Mouse (Mus musculus): ENCODE results near the gene Zfhx3.

Zfhx3 gene

DNA sequence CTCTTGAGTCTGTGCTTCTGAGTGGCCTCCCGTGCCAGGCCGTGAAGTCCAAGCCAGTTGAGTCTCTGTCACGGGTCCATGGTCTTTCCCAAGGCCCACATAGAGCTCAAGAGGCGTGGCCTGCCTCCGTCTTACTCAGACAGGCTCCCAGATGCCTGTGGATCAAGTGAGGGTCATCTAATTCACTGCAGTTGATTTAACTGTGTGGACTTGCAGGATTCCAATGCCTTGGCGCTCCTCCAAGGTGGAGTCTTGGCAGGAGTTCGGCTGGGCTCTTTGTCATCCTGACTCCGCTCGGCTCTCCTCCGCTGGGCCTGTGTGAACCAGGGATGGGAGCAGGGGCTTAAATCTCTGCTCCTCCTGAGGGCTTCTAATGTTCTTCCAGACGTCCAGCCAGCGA lies 855.6 kb downstream of the Zfhx3 start:
- DNase-seq (ENCODE audit: low spot score): no peak

DNA sequence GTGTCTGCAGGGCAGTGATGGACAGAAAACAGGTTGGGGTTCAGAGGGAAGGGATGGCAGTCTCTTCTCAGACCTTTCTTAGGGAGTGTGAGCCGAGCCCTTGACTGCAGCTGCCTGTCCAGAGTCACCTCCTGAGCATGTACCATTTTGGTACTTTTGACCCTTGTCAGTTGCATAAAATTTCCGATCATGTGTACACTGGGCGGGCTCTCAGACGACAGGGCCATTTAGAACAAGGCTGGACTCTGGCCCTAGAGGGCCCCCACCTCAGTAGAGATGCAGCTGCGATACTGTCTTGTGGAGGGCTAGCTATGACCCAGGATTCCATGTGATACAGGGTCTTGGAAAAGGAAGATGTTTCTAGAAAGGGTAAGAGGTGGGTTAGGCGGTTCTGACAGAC lies 856.8 kb downstream of the Zfhx3 start:
- DNase-seq (ENCODE audit: low spot score): no peak

GRCm38 (mm10) chr8:108800357-108800756 lies 857.9 kb downstream of the Zfhx3 start:
- DNase-seq (ENCODE audit: low spot score): no peak

- no peak for DNase-seq (ENCODE audit: low spot score)
Measured at GRCm38 (mm10) chr8:108803017-108803416, 860.6 kb downstream of the Zfhx3 start.

- DNase-seq (ENCODE audit: low spot score): no peak
Measured at GRCm38 (mm10) chr8:108811694-108812093, 869.2 kb downstream of the Zfhx3 start.

- no peak for DNase-seq (ENCODE audit: low spot score)
Measured at GRCm38 (mm10) chr8:108813375-108813774, 870.9 kb downstream of the Zfhx3 start.

DNA sequence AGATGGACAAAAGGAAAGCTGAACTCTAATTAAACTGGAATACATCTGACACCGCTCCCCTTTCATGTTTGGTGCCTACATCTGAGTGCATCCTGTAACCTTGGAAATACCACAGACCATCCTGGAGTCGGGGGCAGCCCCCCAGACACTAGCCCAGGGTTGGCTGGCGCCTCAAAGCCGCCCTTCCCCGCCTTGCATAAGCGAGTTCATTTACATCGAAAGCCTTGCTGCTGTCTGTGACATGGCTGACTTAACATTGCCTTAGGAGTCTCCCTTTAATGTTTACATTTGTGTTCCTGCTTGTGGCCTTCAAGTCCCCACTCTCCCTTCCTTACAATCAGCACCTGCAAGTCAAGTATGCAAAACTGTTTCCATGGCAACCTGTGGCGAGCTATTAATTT lies 876.8 kb downstream of the Zfhx3 start:
- no peak for DNase-seq (ENCODE audit: low spot score)

DNA sequence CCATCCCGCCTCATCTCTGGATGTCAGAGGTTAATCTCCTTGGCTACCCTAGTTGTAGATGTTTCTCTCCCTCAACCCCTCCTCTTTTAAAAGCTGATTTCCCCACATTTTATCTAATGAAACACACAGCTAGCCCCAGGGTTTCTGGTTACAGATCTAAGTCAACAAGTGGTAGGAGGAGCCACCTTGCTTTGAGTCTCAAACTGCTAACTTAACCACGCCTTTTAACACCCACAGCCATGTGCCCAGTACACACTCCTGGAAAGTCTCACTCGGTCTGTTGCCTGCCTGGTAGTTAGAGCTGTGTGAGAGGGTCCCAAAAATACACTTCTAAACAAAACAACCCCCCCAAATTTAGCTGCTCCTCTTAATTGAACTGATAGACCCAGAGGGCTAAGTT lies 877.4 kb downstream of the Zfhx3 start:
- no peak for DNase-seq (ENCODE audit: low spot score)

GRCm38 (mm10) chr8:108820634-108821033 lies 878.2 kb downstream of the Zfhx3 start:
- peak; percentile 20 for DNase-seq (ENCODE audit: low spot score)

DNA sequence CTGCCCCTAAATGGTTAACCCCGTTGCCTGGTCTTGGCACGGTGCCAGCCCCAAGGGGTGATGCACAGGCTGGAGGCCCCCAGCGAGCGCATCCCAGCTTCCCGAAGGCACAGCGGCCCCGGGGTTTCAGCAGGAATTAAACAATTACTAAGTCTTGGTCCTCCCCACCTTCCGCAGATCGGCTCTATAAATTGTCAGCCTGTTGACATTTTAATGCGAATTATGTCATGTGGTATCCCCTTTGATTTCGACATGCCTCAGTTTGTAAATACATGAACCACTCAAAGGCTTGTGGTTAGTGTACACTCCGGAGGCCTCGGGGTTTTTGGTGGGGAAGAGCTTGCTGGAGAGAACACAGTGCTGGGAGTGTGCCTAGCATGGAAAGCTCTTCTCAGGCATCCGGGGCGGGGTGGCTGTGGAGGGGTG lies 880.4 kb downstream of the Zfhx3 start:
- peak; percentile 39 for DNase-seq (ENCODE audit: low spot score)

GRCm38 (mm10) chr8:108824049-108824448 lies 881.6 kb downstream of the Zfhx3 start:
- DNase-seq (ENCODE audit: low spot score): no peak

- DNase-seq (ENCODE audit: low spot score): no peak
Measured at GRCm38 (mm10) chr8:108826414-108826813, 884.0 kb downstream of the Zfhx3 start.

DNA sequence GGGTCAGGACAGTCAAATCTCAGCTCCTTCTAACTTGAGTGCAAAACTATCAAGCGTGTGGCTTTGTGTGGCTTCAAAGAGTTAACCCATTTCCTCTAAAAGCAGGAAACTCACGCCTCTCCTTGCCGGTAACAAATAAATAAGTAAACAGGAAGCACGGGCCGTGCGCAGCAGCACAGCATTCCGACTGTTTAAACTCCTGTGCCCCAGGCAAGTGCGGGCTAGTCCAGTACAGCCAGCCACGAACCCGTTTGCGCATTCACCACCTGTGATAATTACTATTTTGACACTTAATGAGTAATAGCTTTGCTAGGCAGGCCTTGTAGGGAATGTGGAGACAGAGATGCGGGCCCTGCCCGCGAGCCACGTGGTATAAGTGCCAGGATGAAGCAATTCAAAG lies 885.0 kb downstream of the Zfhx3 start:
- DNase-seq (ENCODE audit: low spot score): peak; percentile 31

- DNase-seq (ENCODE audit: low spot score): no peak
Measured at GRCm38 (mm10) chr8:108829305-108829717, 886.9 kb downstream of the Zfhx3 start.

DNA sequence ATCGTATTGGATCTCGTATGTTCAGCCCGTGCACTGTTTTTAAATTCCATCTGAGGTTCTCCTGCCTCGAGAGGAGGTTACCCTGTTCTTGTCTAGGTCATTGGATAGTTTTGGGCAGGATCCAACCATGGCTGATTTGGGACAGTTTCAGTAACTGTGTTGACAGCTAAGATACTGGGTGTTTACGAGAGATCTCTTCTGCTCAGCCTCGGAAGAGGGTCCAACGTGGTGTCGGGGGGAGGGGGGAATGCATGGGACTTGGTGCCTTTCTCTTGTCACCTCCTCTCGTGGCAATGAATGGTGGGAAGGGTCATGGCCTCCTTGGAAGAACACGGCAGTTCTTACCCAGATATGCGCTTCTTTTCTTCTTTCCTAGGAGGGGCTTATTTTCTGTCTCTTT lies 892.7 kb downstream of the Zfhx3 start:
- DNase-seq (ENCODE audit: low spot score): no peak

- DNase-seq (ENCODE audit: low spot score): no peak
Measured at GRCm38 (mm10) chr8:108837788-108838187, 895.3 kb downstream of the Zfhx3 start.

GRCm38 (mm10) chr8:108838761-108839160 lies 896.3 kb downstream of the Zfhx3 start:
- no peak for DNase-seq (ENCODE audit: low spot score)

- DNase-seq (ENCODE audit: low spot score): no peak
Measured at GRCm38 (mm10) chr8:108842307-108842706, 899.9 kb downstream of the Zfhx3 start.

- DNase-seq (ENCODE audit: low spot score): no peak
Measured at GRCm38 (mm10) chr8:108846174-108846573, 903.7 kb downstream of the Zfhx3 start.

GRCm38 (mm10) chr8:108846827-108847226 lies 904.4 kb downstream of the Zfhx3 start:
- DNase-seq (ENCODE audit: low spot score): no peak

GRCm38 (mm10) chr8:108847356-108847755 lies 904.9 kb downstream of the Zfhx3 start:
- peak; percentile 14 for DNase-seq (ENCODE audit: low spot score)

- DNase-seq (ENCODE audit: low spot score): peak; percentile 11
Measured at GRCm38 (mm10) chr8:108848484-108848883, 906.0 kb downstream of the Zfhx3 start.

- no peak for DNase-seq (ENCODE audit: low spot score)
Measured at GRCm38 (mm10) chr8:108853028-108853427, 910.6 kb downstream of the Zfhx3 start.

DNA sequence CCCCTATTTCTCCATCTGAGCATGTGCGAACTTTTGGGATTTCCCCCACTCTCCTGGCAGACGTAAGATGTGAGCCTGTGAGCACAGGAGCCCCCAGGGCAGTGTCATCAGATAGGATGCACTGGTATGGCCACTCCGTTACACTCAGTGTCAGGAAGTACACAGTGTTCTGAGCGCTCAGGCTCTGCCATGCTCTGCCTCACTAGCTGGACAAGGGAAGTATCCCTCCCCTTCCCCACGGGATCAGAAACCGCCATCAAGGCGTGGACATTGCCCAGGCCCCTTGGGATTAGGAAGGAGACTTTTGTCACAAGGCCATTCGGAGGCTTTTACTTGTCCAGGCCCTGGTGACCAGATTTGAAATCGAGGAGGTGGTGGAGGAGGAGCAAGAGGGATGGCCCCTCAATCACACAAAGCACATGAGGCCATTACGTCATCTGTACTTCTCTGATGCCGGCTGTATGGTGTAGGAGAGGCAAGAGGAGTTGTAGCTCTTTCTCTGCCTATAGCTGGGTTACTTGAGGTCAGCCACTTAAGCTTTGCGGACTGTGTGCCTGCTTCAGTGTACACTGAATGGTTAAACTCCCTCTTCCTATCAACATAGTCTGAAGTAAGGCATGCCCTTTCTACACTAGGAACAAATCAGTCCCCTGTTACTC lies 912.1 kb downstream of the Zfhx3 start:
- DNase-seq (ENCODE audit: low spot score): no peak

All from T-cell, adult 2 months (primary cell).